Mouse (Mus musculus): ENCODE measurements around the gene Pip5k1c.

DNA sequence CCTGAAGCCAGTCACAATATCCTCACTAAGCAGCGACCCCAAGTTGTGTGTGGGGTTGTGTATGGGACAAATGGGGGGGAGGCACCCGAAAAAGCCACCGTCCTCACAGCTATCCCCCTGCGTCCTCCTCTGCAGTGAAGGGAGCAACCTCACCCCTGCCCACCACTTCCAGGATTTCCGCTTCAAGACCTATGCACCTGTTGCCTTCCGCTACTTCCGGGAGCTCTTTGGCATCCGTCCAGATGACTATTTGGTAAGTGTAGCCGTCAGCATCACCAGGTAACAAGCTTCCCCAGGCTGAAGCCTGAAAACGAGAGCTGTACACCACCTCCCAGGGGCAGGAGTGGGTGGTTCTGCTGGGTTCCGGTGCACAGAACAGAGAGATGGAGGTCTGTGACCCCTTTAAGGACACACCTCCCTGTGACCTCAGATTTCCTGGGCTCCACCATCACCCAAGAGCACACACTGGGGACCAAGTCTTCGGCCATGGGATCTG, 13.5 kb downstream of the Pip5k1c start:
- TF ChIP-seq CTCF (IDR thresholded peaks at IDR 0.05) (no peak), EP300 (IDR thresholded peaks at IDR 0.05) (no peak)
